Mouse (Mus musculus): Measurements from ENCODE around the gene Smg9.

GRCm38 (mm10) chr7:24459843-24460242 lies 60.4 kb downstream of the Smg9 start:
- TF ChIP-seq CTCF (IDR thresholded peaks at IDR 0.05; ENCODE audit: borderline replicate concordance, insufficient read depth, low read depth, low read length) (no peak), POLR2A (IDR thresholded peaks at IDR 0.05; ENCODE audit: borderline replicate concordance, insufficient read depth, low read length) (no peak)

Measured in cerebellum, adult 2 months (tissue).